Mouse (Mus musculus) v-Abl transformed pro-B cells (cell line): ENCODE results near the gene Fam181a.

ENCODE experiments used
- in situ Hi-C, 2 experiments: fragments of 400-800 bp; cut with MboI; formaldehyde crosslinking; loops; one replicate each; pipeline ENCODE4 v1.15.1; 2025; ENCODE audit not compliant: unreplicated experiment in 2 of 2

Fam181a gene

DNA sequence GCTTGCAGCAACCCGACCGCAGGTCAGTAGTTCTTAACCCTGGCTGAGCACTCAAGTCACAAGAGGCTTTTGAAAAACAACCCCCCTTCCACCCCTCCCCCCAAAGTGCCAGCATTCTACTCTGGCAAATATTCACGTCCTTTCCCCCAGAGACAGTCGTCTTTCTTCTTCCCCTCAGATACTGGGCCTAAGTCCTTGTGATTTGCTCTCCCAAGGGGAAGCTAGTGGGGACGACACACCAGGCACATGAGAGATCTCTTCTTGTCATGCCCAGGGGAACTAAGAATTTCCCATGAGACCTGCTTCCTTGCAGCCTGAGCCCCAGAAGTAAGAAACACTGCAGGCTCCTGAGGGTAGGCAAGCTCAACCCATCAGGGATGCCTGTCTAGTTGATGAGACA lies 36.6 kb downstream of the Fam181a start:
- in situ Hi-C loops = loop anchor here (10.0 to 25.0 kb wide), 3 partner anchors 910 to 1665 kb away; partner anchors contain the start of genes Cpsf2 (in 1 of the 2), Lgmn (in 1 of the 2) and Syne3 (in 1 of the 2)

DNA sequence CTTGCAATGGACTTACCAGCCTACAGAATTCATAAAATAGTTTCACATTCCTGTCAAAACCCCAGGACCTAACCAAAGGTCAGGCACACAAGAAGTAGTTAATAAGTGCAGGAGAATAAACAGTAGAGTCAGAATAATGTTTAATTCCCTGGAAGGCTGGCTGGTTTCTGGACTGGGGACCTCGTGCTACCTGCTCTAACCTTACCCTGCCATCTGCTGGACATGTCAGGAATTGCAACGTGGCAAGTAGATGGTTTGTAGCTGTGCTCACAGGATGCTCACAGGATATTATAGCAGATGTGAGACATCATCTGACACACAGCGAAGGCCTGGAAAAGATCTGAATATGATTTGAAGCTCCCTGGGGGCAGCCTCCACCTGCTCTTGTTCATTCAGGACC lies 37.7 kb downstream of the Fam181a start:
- in situ Hi-C loops = loop anchor here (10.0 to 25.0 kb wide), 3 partner anchors 911 to 1664 kb away; partner anchors contain the start of genes Cpsf2 (in 1 of the 2), Lgmn (in 1 of the 2) and Syne3 (in 1 of the 2)

DNA sequence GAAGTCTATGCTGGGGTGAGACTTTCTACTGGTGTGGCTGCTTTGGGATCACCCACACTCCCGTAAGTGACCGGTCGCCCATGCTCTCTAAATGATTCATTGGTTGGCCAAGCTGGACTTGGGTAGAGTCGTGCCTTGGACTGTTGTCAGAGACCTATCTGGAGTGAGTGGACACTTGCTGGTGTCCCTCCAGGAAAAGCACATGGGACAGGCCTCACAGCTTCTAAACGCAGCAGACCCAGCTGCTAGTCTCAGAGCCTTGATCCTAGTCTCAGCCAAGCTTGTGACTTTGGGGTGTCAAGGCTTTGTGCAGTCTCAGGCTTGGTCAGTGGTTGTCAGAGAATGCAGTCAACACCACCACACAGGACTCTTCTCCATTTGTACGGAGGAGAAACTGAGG lies 42.0 kb downstream of the Fam181a start:
- in situ Hi-C loops = no loop called here

DNA sequence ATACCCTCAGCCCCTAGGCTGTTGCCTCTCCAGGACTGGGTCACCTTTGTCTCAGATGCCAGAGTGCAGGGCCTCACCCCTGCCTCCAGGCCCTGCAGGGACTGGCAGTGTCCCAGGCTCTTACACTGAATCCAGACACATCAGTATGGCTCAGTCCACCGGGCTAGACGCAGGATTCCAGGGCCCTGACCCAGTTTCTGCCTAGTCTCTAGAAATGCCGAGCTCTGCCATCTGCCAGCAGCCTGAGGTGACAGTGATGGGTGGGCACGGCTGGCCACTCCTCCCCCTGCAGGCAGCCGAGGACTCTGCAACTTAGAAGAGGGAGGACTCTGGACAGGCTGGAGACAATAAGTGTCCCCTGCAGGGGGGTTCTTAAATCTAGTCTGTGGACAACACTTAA lies 42.8 kb downstream of the Fam181a start:
- in situ Hi-C loops = no loop called here

- in situ Hi-C loops = no loop called here
These were observed 45.1 kb downstream of the Fam181a start, which contains the start of gene Asb2 for GRCm38 (mm10) chr12:103355746-103356414. Asb2 (minus strand) TSS chr12:103356001.

DNA sequence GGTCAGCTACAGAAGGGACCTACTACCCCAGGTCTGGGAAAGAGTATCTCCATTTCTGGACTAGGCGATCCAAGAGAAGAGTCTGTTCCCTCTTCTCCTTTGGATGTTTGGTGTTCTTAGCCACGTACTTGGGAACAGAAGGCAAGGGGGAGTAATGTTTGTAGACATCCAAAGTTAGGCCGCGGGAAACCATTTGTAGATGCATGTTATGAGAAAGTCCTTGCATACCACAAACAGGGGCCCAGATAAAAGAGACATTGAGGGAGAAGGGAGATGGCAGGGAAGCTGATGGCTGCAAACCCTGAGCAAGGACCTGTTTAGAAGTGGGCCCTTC lies 45.6 kb downstream of the Fam181a start:
- in situ Hi-C loops = no loop called here

DNA sequence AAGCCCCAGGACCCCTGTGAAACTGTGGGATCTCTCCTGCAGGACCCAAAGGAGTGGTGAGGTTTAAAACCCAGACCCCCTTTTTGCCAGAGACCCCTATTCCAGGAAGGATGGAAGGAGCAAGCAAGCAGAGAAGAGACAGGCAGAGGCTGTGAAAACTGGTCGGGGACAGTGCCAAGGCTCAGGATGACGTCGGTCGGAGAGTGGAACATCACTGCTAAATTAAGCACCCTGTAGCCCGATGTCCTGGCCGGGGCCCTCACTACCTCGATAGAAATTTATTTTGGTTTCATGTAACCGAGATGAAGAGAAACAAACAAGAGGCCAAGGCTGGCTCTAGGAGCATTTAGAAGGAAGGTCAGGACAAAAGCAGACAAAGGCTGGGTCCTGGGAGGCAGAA lies 47.4 kb downstream of the Fam181a start:
- in situ Hi-C loops = no loop called here

DNA sequence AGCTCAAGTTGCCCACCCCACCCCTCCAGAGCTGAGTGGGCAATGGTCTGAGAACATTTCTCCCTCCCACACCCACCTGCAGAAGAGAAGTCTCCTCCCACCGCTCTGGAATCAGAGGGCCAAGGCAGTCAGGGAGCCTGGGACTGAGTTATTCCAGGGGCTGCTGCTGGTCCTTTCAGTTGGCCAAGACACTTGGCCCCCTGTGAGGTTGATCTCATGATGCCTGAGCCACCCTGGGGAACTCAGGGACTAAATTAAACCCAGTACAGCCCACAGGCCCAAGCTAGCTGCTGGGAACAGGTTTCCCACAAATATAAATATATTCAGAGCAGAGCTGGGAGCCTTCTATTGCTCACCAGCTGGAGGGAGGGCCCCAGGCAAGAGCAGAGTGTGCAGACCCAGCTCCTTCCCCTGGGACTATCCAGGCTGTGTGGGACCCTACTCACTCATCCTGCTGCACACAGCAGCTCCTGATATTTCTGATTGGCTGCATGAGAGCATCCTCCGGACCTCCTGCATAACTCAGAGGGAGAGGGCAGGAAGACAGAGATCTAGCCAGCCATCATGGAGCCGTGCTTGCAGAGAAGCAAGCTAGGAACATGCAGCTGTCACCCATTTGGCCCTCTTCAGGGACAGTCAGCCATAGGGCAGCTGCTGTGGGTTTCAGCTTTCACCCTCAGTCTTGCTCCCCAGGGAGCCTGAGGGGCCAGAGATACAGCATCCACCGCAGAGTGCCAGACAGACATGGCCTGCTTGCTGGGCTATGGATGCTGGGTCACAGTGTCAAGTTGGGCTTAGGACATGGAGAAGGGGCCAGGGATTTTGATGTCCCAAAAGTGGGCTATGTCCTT lies 48.4 kb downstream of the Fam181a start:
- in situ Hi-C loops = no loop called here

- in situ Hi-C loops = no loop called here
These were observed 50.0 kb downstream of the Fam181a start for GRCm38 (mm10) chr12:103360812-103361211.

- in situ Hi-C loops = no loop called here
These were observed 50.9 kb downstream of the Fam181a start for GRCm38 (mm10) chr12:103361539-103362307.

DNA sequence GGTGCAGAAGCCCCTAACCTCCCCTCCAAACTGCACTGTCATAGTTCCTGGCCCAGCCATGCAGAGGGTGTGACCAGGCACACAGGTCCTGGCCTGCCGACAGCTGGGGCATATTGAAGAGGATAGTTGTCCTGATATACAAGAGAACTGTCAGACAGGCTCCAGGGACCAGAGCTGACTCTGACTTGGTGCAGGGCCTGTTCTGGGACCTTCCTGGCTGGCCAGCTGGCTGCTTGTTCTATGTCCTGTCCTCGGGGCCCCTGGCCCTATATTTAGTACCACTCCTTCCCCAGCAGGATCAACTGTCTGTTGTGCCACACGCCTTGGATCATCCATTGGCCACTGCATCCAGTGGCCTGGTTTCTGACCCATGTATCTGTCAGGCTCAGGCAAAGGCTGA lies 51.6 kb downstream of the Fam181a start:
- in situ Hi-C loops = no loop called here
